Mouse (Mus musculus) spleen, adult 2 months (tissue): ENCODE data around the gene Slc34a1. TPM values are rescaled to one million over a fixed set of nuclear protein-coding genes. Genes with fewer than 3 reads are reported as not detected.

Source experiments
- DNase-seq, 2 experiments: peaks; one replicate each; pipeline versions ENCODE4 v3.0.0 to v3.0.0-alpha.2; 2012 to 2021; ENCODE audit warnings: low spot score in 2 of 2, low read depth in 1 of 2
- H3K27ac ChIP-seq: fragments of 200-500 bp; 2 replicates; pipeline ENCODE4 v1.5.1; 2012; ENCODE audit warnings: low read length, inconsistent platforms; ENCODE audit not compliant: insufficient read depth
- H3K27me3 ChIP-seq: fragments of 200-500 bp; 2 replicates; pipeline ENCODE4 v1.6.1; 2012; ENCODE audit warnings: mild to moderate bottlenecking, moderate library complexity, low read length, inconsistent platforms; ENCODE audit not compliant: control insufficient read depth, insufficient read depth
- H3K36me3 ChIP-seq: fragments of 200-500 bp; 2 replicates; pipeline ENCODE4 v1.6.1; 2012; ENCODE audit warnings: mild to moderate bottlenecking, low read length, inconsistent platforms; ENCODE audit not compliant: control insufficient read depth, insufficient read depth
- H3K4me1 ChIP-seq: fragments of 200-500 bp; 2 replicates; pipeline ENCODE4 v1.6.1; 2011; ENCODE audit warnings: inconsistent platforms; ENCODE audit not compliant: control insufficient read depth, insufficient read depth, insufficient read length
- H3K4me3 ChIP-seq: fragments of 200-500 bp; 2 replicates; pipeline ENCODE4 v1.5.1; 2011; ENCODE audit warnings: mild to moderate bottlenecking, inconsistent platforms; ENCODE audit not compliant: insufficient read depth, insufficient read length; ENCODE audit errors: extremely low read depth
- CTCF ChIP-seq: fragments of 200-500 bp; IDR thresholded peaks from 2 replicates; pipeline ENCODE4 v1.5.1; 2011; ENCODE audit warnings: mild to moderate bottlenecking, inconsistent platforms; ENCODE audit not compliant: insufficient read depth, insufficient read length, insufficient replicate concordance; ENCODE audit errors: extremely low read depth
- POLR2A ChIP-seq: fragments of 200-500 bp; IDR thresholded peaks from 2 replicates; pipeline ENCODE4 v1.6.1; 2011; ENCODE audit warnings: low read depth, low read length, inconsistent platforms
- WGBS: fragments of 180-500 bp; shearing (Covaris S2); methylation state at CpG from one replicate; pipeline ENCODE4 v1.1.7; 2018; 5-methylcytosine and 5-hydroxymethylcytosine counted together
- polyA plus RNA-seq: library from polyadenylated mRNA; depleted of rRNA; stranded (reverse); fragments of >200 nt; gene quantifications from 2 replicates; pipeline ENCODE4 v1.2.3, GENCODE M21; 2012

Slc34a1 gene
- polyA plus RNA-seq, 1 experiment, result 2.2 TPM

DNA sequence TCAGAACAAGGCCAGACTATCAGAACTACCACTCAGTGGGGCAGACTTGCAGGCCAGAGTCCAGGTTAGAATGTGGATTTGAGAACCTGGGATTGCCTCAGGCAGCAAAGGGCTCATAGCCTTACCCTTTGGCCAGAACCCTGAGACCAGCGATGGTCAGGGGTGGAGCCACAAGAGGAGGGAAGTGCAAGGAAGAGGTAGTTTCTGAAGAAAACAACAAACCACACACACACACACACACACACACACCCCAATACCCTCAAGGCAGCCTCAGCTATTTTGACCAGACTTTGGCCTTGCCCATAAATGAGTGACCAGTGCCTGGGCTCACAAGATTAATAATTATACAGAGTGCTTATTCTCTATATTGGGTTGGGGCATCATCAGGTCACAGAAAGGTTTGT, 6.4 kb upstream of the Slc34a1 start:
- H3K27ac ChIP-seq, result no peak overlapping the region
- WGBS, result 64% methylated on average over 1 of the region's 1 CpGs
- 0 out of 2 replicates have a peak, but pooled peaks cover 2% of the 10 kb centered on the region for H3K4me1 ChIP-seq
- H3K27me3 ChIP-seq, result no peaks in the 10 kb centered on the region
- no peak for TF ChIP-seq CTCF
- TF ChIP-seq POLR2A, result no peak
- DNase-seq, result no peak
- no peak overlapping the region for H3K4me3 ChIP-seq
- no peaks in the 10 kb centered on the region for H3K36me3 ChIP-seq

DNA sequence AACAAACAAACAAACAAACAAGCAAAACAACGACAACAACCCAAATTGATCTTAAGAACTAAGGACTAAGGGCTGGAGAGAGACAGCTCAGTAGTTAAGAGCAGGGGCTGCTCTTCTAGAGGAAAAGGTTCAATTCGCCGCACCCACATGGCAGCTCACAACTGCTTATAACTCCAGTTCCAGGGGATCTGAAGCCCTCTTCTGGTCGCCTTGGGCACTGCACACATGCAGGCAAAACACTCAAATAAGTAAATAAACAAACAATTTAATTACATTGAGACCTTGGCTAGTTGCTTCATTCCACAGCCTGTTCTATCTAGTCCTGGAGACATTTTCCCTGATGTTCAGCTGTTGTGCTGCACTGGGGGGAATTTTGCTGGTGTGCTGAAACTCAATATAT, 5.1 kb upstream of the Slc34a1 start:
- no peak for DNase-seq
- no peak for TF ChIP-seq POLR2A
- peak; percentile 8; the same call in 1 of the 2 replicates for TF ChIP-seq CTCF
- 79% methylated on average over 4 of the region's 4 CpGs for WGBS
- no peaks in the 10 kb centered on the region for H3K36me3 ChIP-seq
- H3K27me3 ChIP-seq, result no peaks in the 10 kb centered on the region
- H3K4me3 ChIP-seq, result no peak overlapping the region
- no peak overlapping the region for H3K27ac ChIP-seq
- 0 out of 2 replicates have a peak, but pooled peaks cover 2% of the 10 kb centered on the region for H3K4me1 ChIP-seq

DNA sequence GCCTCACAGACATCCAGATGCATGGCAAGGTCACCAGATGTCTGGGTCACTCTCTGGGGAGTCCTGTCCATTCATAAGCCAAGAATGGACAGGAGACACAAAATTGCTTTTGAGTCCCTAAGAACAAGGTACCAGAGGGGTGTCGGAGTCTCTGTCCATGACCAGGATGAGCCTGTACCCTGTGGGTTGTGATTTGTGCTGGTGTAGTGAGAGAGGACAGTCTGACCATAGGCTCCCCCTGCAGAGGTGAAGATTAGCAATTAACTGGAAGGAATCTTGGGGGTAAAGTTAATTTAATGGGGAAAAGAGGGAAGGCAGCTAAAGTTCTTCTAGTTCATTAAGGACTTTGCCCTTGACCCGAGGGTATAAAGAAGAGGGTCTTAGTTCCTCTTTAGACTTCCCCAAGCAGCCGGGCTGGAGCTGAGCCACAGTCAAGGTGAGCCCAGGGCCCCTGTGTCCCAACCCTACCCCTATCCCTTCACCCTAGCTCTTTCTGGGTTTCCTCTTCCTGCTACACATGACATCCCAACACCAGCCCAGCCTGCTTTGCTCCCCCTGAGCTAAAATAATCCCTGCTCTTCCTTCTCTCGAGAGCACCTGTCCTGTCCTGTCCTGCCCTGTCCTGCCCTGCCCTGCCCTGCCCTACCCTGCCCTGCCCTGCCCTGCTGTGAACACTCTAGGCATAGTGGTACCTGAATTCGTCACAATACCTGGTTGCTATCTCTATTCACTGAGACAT, 1.5 kb downstream of the Slc34a1 start:
- H3K4me1 ChIP-seq, result no peaks in the 10 kb centered on the region
- no peaks in the 10 kb centered on the region for H3K27me3 ChIP-seq
- no peak for DNase-seq
- no peak overlapping the region for H3K27ac ChIP-seq
- TF ChIP-seq CTCF, result no peak
- no peak for TF ChIP-seq POLR2A
- H3K4me3 ChIP-seq, result no peak overlapping the region
- 35% methylated on average over 5 of the region's 5 CpGs for WGBS
- no peaks in the 10 kb centered on the region for H3K36me3 ChIP-seq

DNA sequence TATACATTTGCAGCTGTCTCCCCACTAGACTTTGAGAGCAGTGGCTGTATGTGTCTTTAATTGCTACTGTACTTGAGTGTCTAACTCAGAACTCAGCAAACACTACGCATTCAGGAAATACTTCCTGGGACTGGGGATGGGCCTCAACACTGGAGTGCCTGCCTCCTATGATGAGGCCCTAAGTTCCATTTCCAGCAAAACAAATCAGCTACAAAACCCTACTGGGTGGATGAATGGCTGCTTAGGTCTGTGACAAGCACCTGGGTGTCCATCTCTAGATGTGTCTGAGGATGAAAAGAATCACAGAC, 2.0 kb downstream of the Slc34a1 start:
- H3K36me3 ChIP-seq, result no peaks in the 10 kb centered on the region
- TF ChIP-seq CTCF (no peak), POLR2A (no peak)
- H3K27me3 ChIP-seq, result no peaks in the 10 kb centered on the region
- H3K27ac ChIP-seq, result no peak overlapping the region
- 69% methylated on average over 1 of the region's 1 CpGs for WGBS
- no peak for DNase-seq
- no peaks in the 10 kb centered on the region for H3K4me1 ChIP-seq
- H3K4me3 ChIP-seq, result no peak overlapping the region

DNA sequence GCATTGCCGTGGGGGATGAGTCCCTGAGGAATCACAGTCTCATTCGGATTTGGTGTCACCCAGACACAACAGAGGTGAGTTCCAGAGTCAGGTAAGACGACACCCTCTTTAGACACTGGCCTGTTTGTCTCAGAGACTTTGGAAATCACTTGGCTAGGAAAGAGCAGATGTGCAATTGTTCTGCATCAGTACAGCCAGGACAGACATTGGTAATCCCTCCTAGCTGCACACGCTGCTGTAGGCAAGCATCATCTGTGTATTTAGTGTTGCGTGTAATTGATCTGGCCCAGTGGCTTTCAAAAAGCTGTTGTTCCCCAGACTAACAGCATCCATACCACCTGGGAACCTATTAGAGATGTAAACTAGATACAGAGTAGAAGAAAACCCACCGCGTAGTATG, 5.3 kb downstream of the Slc34a1 start:
- no peaks in the 10 kb centered on the region for H3K27me3 ChIP-seq

GRCm38 (mm10) chr13:55403935-55404852, 6.2 kb downstream of the Slc34a1 start:
- Histone ChIP-seq H3K27me3 (no peaks in the 10 kb centered on the region), H3K36me3 (no peaks in the 10 kb centered on the region), H3K4me3 (no peak overlapping the region), H3K4me1 (peaks cover 6% of the 10 kb centered on the region; the same call in 1 of the 2 replicates), H3K27ac (no peak overlapping the region)
- 60% methylated on average over 15 of the region's 15 CpGs for WGBS
- no peak for DNase-seq
- TF ChIP-seq CTCF (no peak), POLR2A (no peak)

More for the DNA sequence above, 5.3 kb downstream of the Slc34a1 start:
- Histone ChIP-seq H3K4me3 (no peak overlapping the region), H3K36me3 (no peaks in the 10 kb centered on the region), H3K27ac (no peak overlapping the region), H3K4me1 (peaks cover 6% of the 10 kb centered on the region; the same call in 1 of the 2 replicates)
- no peak for DNase-seq
- no peak for TF ChIP-seq CTCF
- TF ChIP-seq POLR2A, result no peak
- 75% methylated on average over 7 of the region's 7 CpGs for WGBS
